9 mouse cellular contexts compared by ENCODE assay signal in genomic region chr12:54984701-54985256, GRCm38 (mm10). TPM values are rescaled to one million over a fixed set of nuclear protein-coding genes. Genes with fewer than 3 reads are reported as not detected.
DNase-seq lines count a peak whose midpoint lies in the region; ATAC-seq and TF ChIP-seq lines count a peak whose summit lies in the region.
"Had no signal": no experiment of that assay in that cellular context is flagged by ENCODE, and none has a peak within 500 bp of the region (broad histone marks: within the 10 kb centered on the region; RNA-seq: fewer than 3 reads in every experiment).

No protein-coding gene starts in this region.

- peaks cover 55% of the 10 kb centered on the region for H3K4me1 ChIP-seq in G1E (ENCODE audit: insufficient read depth, low read depth, low read length)
- peaks cover 9% of the 10 kb centered on the region for H3K4me1 ChIP-seq in forebrain, embryonic 12.5 days

- peaks cover 50% of the 10 kb centered on the region for H3K36me3 ChIP-seq in G1E (replicated peaks)
- H3K36me3 ChIP-seq in forebrain, embryonic 12.5 days (replicated peaks) = peaks cover 13% of the 10 kb centered on the region; the same call in 1 of the 2 replicates

- TF ChIP-seq POLR2A in brain, embryonic 14.5 days (IDR thresholded peaks at IDR 0.05; ENCODE audit: borderline replicate concordance, extremely low read depth, insufficient read depth, insufficient read length, poor library complexity, severe bottlenecking) = no peak

- intact Hi-C loops in heart, postnatal 25 days (cut with DNase I) = loop anchor here (5.0 to 10.0 kb wide), 3 partner anchors 120 to 318 kb away; partner anchors contain the start of genes Cfl2 and Ppp2r3c

- H3K4me3 ChIP-seq in G1E (ENCODE audit: low read depth, low read length) = peak overlapping the region; percentile 82
- peak overlapping the region; percentile 95 for H3K4me3 ChIP-seq in forebrain, embryonic 12.5 days (replicated peaks)

- H3K9ac ChIP-seq in forebrain, embryonic 12.5 days = peak overlapping the region; percentile 93

- peak; percentile 56 for ATAC-seq in G1E (ENCODE audit: extremely low read depth, insufficient number of reproducible peaks, low FRiP score, poor library complexity, severe bottlenecking)
- ATAC-seq in forebrain, embryonic 12.5 days (ENCODE audit: low FRiP score) = peak; percentile 79

- TF ChIP-seq CTCF in G1E (IDR thresholded peaks at IDR 0.05; ENCODE audit: low read depth, low read length) = no peak
- TF ChIP-seq CTCF in brain, embryonic 14.5 days (IDR thresholded peaks at IDR 0.05; ENCODE audit: borderline replicate concordance, extremely low read depth, insufficient read depth, insufficient read length) = no peak

- H3K9me3 ChIP-seq in G1E (replicated peaks) = no peaks in the 10 kb centered on the region
- no peaks in the 10 kb centered on the region for H3K9me3 ChIP-seq in forebrain, embryonic 12.5 days

- peak; percentile 46 for DNase-seq in G1E (ENCODE audit: low spot score)
- peak; percentile 75 for DNase-seq in brain, embryonic 14.5 days (ENCODE audit: low read depth)
- peak; percentile 56 for DNase-seq in heart, postnatal 25 days (ENCODE audit: low spot score)
- peak; percentile 19 to 21 for DNase-seq in layer of hippocampus, postnatal 14 days (ENCODE audit: low spot score in 2 of 2)
- DNase-seq in lung, postnatal 36 days = peak; percentile 75
- DNase-seq in retina, embryonic 14.5 days (ENCODE audit: low spot score) = peak; percentile 72
- DNase-seq in urinary bladder, postnatal 36 days (ENCODE audit: low spot score in 2 of 2) = peak; percentile 48 to 72

- no peaks in the 10 kb centered on the region for H3K27me3 ChIP-seq in G1E (ENCODE audit: insufficient read depth, low read length)
- no peaks in the 10 kb centered on the region for H3K27me3 ChIP-seq in forebrain, embryonic 12.5 days

- peak overlapping the region; percentile 89 for H3K4me2 ChIP-seq in forebrain, embryonic 12.5 days

- 1% methylated on average over 42 of the region's 42 CpGs for WGBS in forebrain, embryonic 12.5 days

- H3K27ac ChIP-seq in forebrain, embryonic 12.5 days = peak overlapping the region; percentile 92

RNA-seq across cellular contexts. Expression of gene Gm20403, which starts 1.6 kb away (rescaled TPM):
- not detected in 2 replicates for total RNA-seq in G1E (2014; fragmentation: Nextera tagmentation)
- total RNA-seq in G1E (2017) = not detected in 2 replicates
- 0.46 and 0.79 TPM in 2 replicates for polyA plus RNA-seq in G1E (2012)
- polyA plus RNA-seq in brain, embryonic 14.5 days (2012; rRNA removed) = not detected in 2 replicates
- polyA plus RNA-seq in forebrain, embryonic 12.5 days (2016; fragmentation: Nextera tagmentation; extraction: Ambion mirVana) = not detected in 2 replicates
- total RNA-seq in heart, postnatal 25 days (2021) = not detected
- not detected for total RNA-seq in layer of hippocampus, postnatal 14 days (2021)
- total RNA-seq: left cerebral cortex, postnatal 14 days had no signal

RNA-seq across cellular contexts. Expression of gene Baz1a, which starts 29.4 kb away (rescaled TPM):
- total RNA-seq in G1E (2014; fragmentation: Nextera tagmentation) (343 and 370 TPM in 2 replicates), G1E (2017) (138 and 174 TPM in 2 replicates)
- polyA plus RNA-seq in G1E (2012) = 34.1 and 35.2 TPM in 2 replicates
- polyA plus RNA-seq in brain, embryonic 14.5 days (2012; rRNA removed) = 7.0 and 9.1 TPM in 2 replicates
- polyA plus RNA-seq in forebrain, embryonic 12.5 days (2016; fragmentation: Nextera tagmentation; extraction: Ambion mirVana) = 40.5 and 42.8 TPM in 2 replicates
- total RNA-seq in heart, postnatal 25 days (2021) = 1 to 10 TPM; 6.8 to 8.6 TPM
- 1 to 10 TPM; 1.2 to 3.8 TPM for total RNA-seq in layer of hippocampus, postnatal 14 days (2021)

Comparison
In these comparisons a context has a peak if more than half of its experiments do, and no peak if none do; other contexts are left out.
1. Peak in every context shown above with its lines: DNase-seq, ATAC-seq, H3K4me3 ChIP-seq and H3K27ac ChIP-seq.
2. DNase-seq: peak in every context shown above with its lines; median percentile 75 in brain, embryonic 14.5 days; 75 in lung, postnatal 36 days; 72 in retina, embryonic 14.5 days; 60 in urinary bladder, postnatal 36 days; 56 in heart, postnatal 25 days; 46 in G1E; 20 in layer of hippocampus, postnatal 14 days.
3. RNA of gene Baz1a, which starts 29.4 kb away (total RNA-seq): 138 to 370 TPM in G1E; 6.8 to 8.6 TPM in heart, postnatal 25 days and 1.2 to 3.8 TPM in layer of hippocampus, postnatal 14 days; every median in the first group is over 10 times any median in the second.